ENCODE assay signal across 27 mouse cellular contexts in genomic region chr1:136926026-136926425, GRCm38 (mm10). TPM values are rescaled to one million over a fixed set of nuclear protein-coding genes. Genes with fewer than 3 reads are reported as not detected.
"Had no signal": no experiment of that assay in that cellular context is flagged by ENCODE, and none has a peak within 500 bp of the region (broad histone marks: within the 10 kb centered on the region; RNA-seq: fewer than 3 reads in every experiment).

No protein-coding gene starts in this region.

- H3K27me3 ChIP-seq: liver, embryonic 15.5 days; neural tube, embryonic 13.5 days had no signal

- H3K9me3 ChIP-seq: liver, embryonic 15.5 days; midbrain, embryonic 10.5 days; midbrain, embryonic 13.5 days; neural tube, embryonic 13.5 days had no signal

- H3K4me2 ChIP-seq: liver, embryonic 15.5 days; lung, embryonic 14.5 days; midbrain, embryonic 13.5 days; neural tube, embryonic 13.5 days had no signal

- DNase-seq: kidney, adult 18-20 months; kidney, postnatal 10 days; kidney, postnatal 36 days; layer of hippocampus, postnatal 36 days; lung, embryonic 14.5 days; lung, postnatal 10 days; lung, postnatal 36 days; right cerebral cortex, adult 18-20 months; right cerebral cortex, postnatal 14 days; right cerebral cortex, postnatal 4 days; thymus, adult 2 months; thymus, postnatal 14 days; thymus, postnatal 4 days had no signal

- H3K36me3 ChIP-seq: midbrain, embryonic 10.5 days; midbrain, embryonic 13.5 days; neural tube, embryonic 13.5 days had no signal

- H3K4me3 ChIP-seq: left cerebral cortex, adult 2 months; liver, embryonic 15.5 days; megakaryocyte, embryonic 14.5 days; midbrain, embryonic 10.5 days; midbrain, embryonic 13.5 days; myocyte; neural tube, embryonic 13.5 days had no signal

- H3K9ac ChIP-seq: liver, embryonic 15.5 days; lung, embryonic 14.5 days; midbrain, embryonic 13.5 days; neural tube, embryonic 13.5 days had no signal

- H3K27ac ChIP-seq: left cerebral cortex, adult 2 months; midbrain, embryonic 10.5 days; midbrain, embryonic 13.5 days; neural tube, embryonic 13.5 days; stomach, postnatal 0 days had no signal

- ATAC-seq: intestine, embryonic 16.5 days; midbrain, embryonic 13.5 days; midbrain, embryonic 16.5 days had no signal

- H3K4me1 ChIP-seq: megakaryocyte, embryonic 14.5 days; neural tube, embryonic 13.5 days had no signal

RNA-seq across cellular contexts. Expression of gene Nr5a2, which starts 34.2 kb away (rescaled TPM):
- total RNA-seq: layer of hippocampus, adult 8-10 months; layer of hippocampus, postnatal 10 days; layer of hippocampus, postnatal 36 days; left cerebral cortex, adult 2 months; monocyte, adult 5-6 weeks; neutrophil, adult 5-6 weeks had no signal
- polyA plus RNA-seq: myocyte had no signal
